Mouse (Mus musculus) MEL (cell line): Measurements from ENCODE around the gene Grb10. TPM values are rescaled to one million over a fixed set of nuclear protein-coding genes. Genes with fewer than 3 reads are reported as not detected.

Experiments
- DNase-seq: peaks from one replicate; pipeline ENCODE4 v3.0.0; 2011; ENCODE audit warnings: low read depth, low spot score
- H3K27ac ChIP-seq: 2 replicates; pipeline ENCODE4 v1.5.1; 2012; ENCODE audit warnings: low read depth, mild to moderate bottlenecking, control low read depth, low read length, moderate library complexity; ENCODE audit not compliant: control insufficient read depth
- H3K27me3 ChIP-seq, 2 experiments: fragments of 150-350 bp in 1 of 2; sonication (generic) in 1 of 2; 2 replicates each; pipeline ENCODE4 v1.6.1; 2012; ENCODE audit warnings: low read length in 2 of 2, mild to moderate bottlenecking in 2 of 2, improper control_type of control experiment in 1 of 2, moderate library complexity in 1 of 2; ENCODE audit not compliant: insufficient read depth in 2 of 2, control insufficient read depth in 1 of 2
- H3K36me3 ChIP-seq, 2 experiments: 2 replicates each; pipeline ENCODE4 v1.6.1; 2012 to 2014; ENCODE audit warnings: low read length in 2 of 2, improper control_type of control experiment in 1 of 2, inconsistent platforms in 1 of 2, mild to moderate bottlenecking in 1 of 2; ENCODE audit not compliant: insufficient read depth in 2 of 2, control insufficient read depth in 1 of 2
- H3K4me1 ChIP-seq, 2 experiments: fragments of 150-350 bp in 1 of 2; sonication (generic) in 1 of 2; 2 replicates each; pipeline ENCODE4 v1.6.1; 2012; ENCODE audit warnings: low read length in 2 of 2, improper control_type of control experiment in 1 of 2, mild to moderate bottlenecking in 1 of 2; ENCODE audit not compliant: insufficient read depth in 2 of 2, control insufficient read depth in 1 of 2
- H3K4me3 ChIP-seq, 2 experiments: fragments of 150-350 bp in 1 of 2; sonication (generic) in 1 of 2; 2 replicates each; pipeline ENCODE4 v1.5.1; 2012; ENCODE audit warnings: low read depth in 2 of 2, low read length in 2 of 2, mild to moderate bottlenecking in 2 of 2, moderate library complexity in 2 of 2, control low read depth in 1 of 2, improper control_type of control experiment in 1 of 2; ENCODE audit not compliant: control insufficient read depth in 1 of 2, insufficient read depth in 1 of 2
- H3K79me2 ChIP-seq: 2 replicates; pipeline ENCODE4 v1.6.1; 2012; ENCODE audit warnings: mild to moderate bottlenecking, low read length, moderate library complexity; ENCODE audit not compliant: control insufficient read depth, poor library complexity, insufficient read depth
- H3K9ac ChIP-seq: 2 replicates; pipeline ENCODE4 v1.6.1; 2012; ENCODE audit warnings: low read depth, mild to moderate bottlenecking, control low read depth, low read length, moderate library complexity; ENCODE audit not compliant: control insufficient read depth, poor library complexity, severe bottlenecking
- H3K9me3 ChIP-seq: fragments of 150-350 bp; sonication (generic); replicated peaks from 2 replicates; pipeline ENCODE4 v1.6.1; 2012; ENCODE audit warnings: mild to moderate bottlenecking, low read length, improper control_type of control experiment, moderate library complexity; ENCODE audit not compliant: insufficient read depth
- CHD1 ChIP-seq: IDR thresholded peaks from 2 replicates; pipeline ENCODE4 v1.6.1; 2012; ENCODE audit warnings: low read depth, mild to moderate bottlenecking, inconsistent platforms, low read length, improper control_type of control experiment
- CHD2 ChIP-seq: IDR thresholded peaks from 2 replicates; pipeline ENCODE4 v1.6.1; 2011; ENCODE audit warnings: low read length, improper control_type of control experiment
- CTCF ChIP-seq, 3 experiments: IDR thresholded peaks in 2 of 3; conservative IDR thresholded peaks in 1 of 3; 2 replicates each; pipeline ENCODE4 v1.5.1; 2011 to 2012; ENCODE audit warnings: low read length in 3 of 3, low read depth in 2 of 3, mild to moderate bottlenecking in 2 of 3, improper control_type of control experiment in 1 of 3, inconsistent platforms in 1 of 3, mixed read lengths in 1 of 3, moderate library complexity in 1 of 3; ENCODE audit not compliant: control insufficient read depth in 1 of 3, insufficient read depth in 1 of 3, poor library complexity in 1 of 3, severe bottlenecking in 1 of 3
- E2F4 ChIP-seq: IDR thresholded peaks from 2 replicates; pipeline ENCODE4 v1.6.1; 2011; ENCODE audit warnings: low read depth, low read length, improper control_type of control experiment, borderline replicate concordance
- ETS1 ChIP-seq: IDR thresholded peaks from 2 replicates; pipeline ENCODE4 v1.6.1; 2012; ENCODE audit warnings: low read depth, mild to moderate bottlenecking, inconsistent platforms, low read length, improper control_type of control experiment, moderate library complexity
- GABPA ChIP-seq: IDR thresholded peaks from 2 replicates; pipeline ENCODE4 v1.6.1; 2012; ENCODE audit warnings: low read depth, mild to moderate bottlenecking, inconsistent platforms, low read length, improper control_type of control experiment, moderate library complexity
- MAX ChIP-seq: IDR thresholded peaks from 2 replicates; pipeline ENCODE4 v1.6.1; 2011; ENCODE audit warnings: low read length, improper control_type of control experiment
- MAZ ChIP-seq: IDR thresholded peaks from 2 replicates; pipeline ENCODE4 v1.6.1; 2012; ENCODE audit warnings: low read depth, mild to moderate bottlenecking, inconsistent platforms, low read length, improper control_type of control experiment
- MEF2A ChIP-seq: IDR thresholded peaks from 2 replicates; pipeline ENCODE4 v1.6.1; 2014; ENCODE audit warnings: low read depth, mild to moderate bottlenecking, inconsistent platforms, low read length, improper control_type of control experiment; ENCODE audit not compliant: poor library complexity, insufficient replicate concordance, severe bottlenecking; ENCODE audit errors: extremely low read depth
- MXI1 ChIP-seq: IDR thresholded peaks from 2 replicates; pipeline ENCODE4 v1.6.1; 2011; ENCODE audit warnings: mild to moderate bottlenecking, low read depth, low read length, improper control_type of control experiment
- MYB ChIP-seq: IDR thresholded peaks from 2 replicates; pipeline ENCODE4 v1.6.1; 2011; ENCODE audit warnings: mild to moderate bottlenecking, low read depth, low read length, improper control_type of control experiment
- RAD21 ChIP-seq: IDR thresholded peaks from 2 replicates; pipeline ENCODE4 v1.6.1; 2011; ENCODE audit warnings: mild to moderate bottlenecking, low read depth, low read length, improper control_type of control experiment
- TBP ChIP-seq: IDR thresholded peaks from 2 replicates; pipeline ENCODE4 v1.8.0; 2011; ENCODE audit warnings: low read depth, low read length, improper control_type of control experiment
- UBTF ChIP-seq: IDR thresholded peaks from 2 replicates; pipeline ENCODE4 v1.6.1; 2012; ENCODE audit warnings: low read depth, mild to moderate bottlenecking, inconsistent platforms, low read length, improper control_type of control experiment, moderate library complexity, borderline replicate concordance; ENCODE audit not compliant: insufficient read depth
- USF2 ChIP-seq, 2 experiments: IDR thresholded peaks; 2 replicates each; pipeline ENCODE4 v1.6.1; 2011 to 2012; ENCODE audit warnings: improper control_type of control experiment in 2 of 2, low read length in 2 of 2, borderline replicate concordance in 1 of 2, inconsistent platforms in 1 of 2, low read depth in 1 of 2, mild to moderate bottlenecking in 1 of 2; ENCODE audit not compliant: insufficient read depth in 1 of 2
- ZMIZ1 ChIP-seq: IDR thresholded peaks from 2 replicates; pipeline ENCODE4 v1.6.1; 2012; ENCODE audit warnings: low read depth, mild to moderate bottlenecking, inconsistent platforms, low read length, improper control_type of control experiment, moderate library complexity
- polyA plus RNA-seq, 2 experiments: library from polyadenylated mRNA; stranded (reverse) in 1 of 2; unstranded in 1 of 2; fragments of >175 nt in 1 of 2; fragments of >200 nt in 1 of 2; gene quantifications; 2 replicates each; pipeline versions ENCODE4 v1.2.1 to v1.2.4; 2012; ENCODE audit warnings: low replicate concordance in 2 of 2, low read depth in 1 of 2; ENCODE audit not compliant: insufficient read length in 2 of 2, insufficient read depth in 1 of 2, missing spikeins in 1 of 2
- total RNA-seq: library from RNA; depleted of rRNA; stranded (reverse); fragments of 300-350 nt; gene quantifications from 2 replicates; pipeline ENCODE4 v1.2.3, GENCODE M21; 2012

Gene Grb10
- total and polyA plus RNA-seq, 3 experiments: not detected

DNA sequence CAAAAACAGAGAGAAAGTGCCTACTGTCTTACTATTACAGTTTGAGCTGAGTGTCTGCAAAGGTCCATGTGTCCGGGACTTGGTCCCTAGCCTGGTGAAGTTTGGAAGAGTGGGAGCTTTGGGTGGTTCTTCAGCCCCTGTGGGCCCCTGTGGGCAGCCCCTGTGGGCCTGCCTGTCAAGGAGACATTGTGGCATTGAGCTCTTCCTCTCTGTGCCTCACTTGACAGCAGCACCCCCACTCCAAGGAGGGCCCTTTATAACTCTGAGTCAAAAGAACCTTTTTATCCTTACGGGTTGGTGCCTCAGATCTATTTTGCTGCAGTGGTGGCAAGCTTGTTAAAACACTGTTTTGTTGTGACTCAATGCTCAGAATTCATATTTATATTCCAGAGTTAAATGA is 78.3 kb downstream of the Grb10 start:
- no peak overlapping the region for H3K9ac ChIP-seq
- no peaks in the 10 kb centered on the region for H3K9me3 ChIP-seq
- TF ChIP-seq USF2 (IDR thresholded peaks at IDR 0.05; ENCODE audit: borderline replicate concordance in 1 of 2, insufficient read depth in 1 of 2, low read depth in 1 of 2, low read length in 2 of 2): no peak
- no peak for TF ChIP-seq MAZ
- TF ChIP-seq MXI1: no peak
- no peak for TF ChIP-seq CTCF (IDR thresholded peaks at IDR 0.05 in 2 of 3, conservative IDR thresholded peaks at IDR 0.05 in 1 of 3; ENCODE audit: control insufficient read depth in 1 of 3, insufficient read depth in 1 of 3, low read depth in 2 of 3, low read length in 3 of 3, poor library complexity in 1 of 3, severe bottlenecking in 1 of 3)
- TF ChIP-seq MEF2A: no peak
- TF ChIP-seq E2F4: no peak
- no peak for TF ChIP-seq MAX
- TF ChIP-seq TBP: no peak

GRCm38 (mm10) chr11:11958479-11958878 is 80.0 kb downstream of the Grb10 start:
- TF ChIP-seq UBTF (no peak), ZMIZ1 (no peak), ETS1 (no peak), E2F4 (no peak), GABPA (no peak), CHD2 (no peak), RAD21 (no peak), MYB (no peak), CHD1 (no peak)
- no peak overlapping the region for H3K9ac ChIP-seq
- H3K9me3 ChIP-seq: no peaks in the 10 kb centered on the region
- no peak overlapping the region for H3K4me3 ChIP-seq
- no peaks in the 10 kb centered on the region for H3K79me2 ChIP-seq
- H3K27ac ChIP-seq: no peak overlapping the region
- peaks cover 0 to 7% of the 10 kb centered on the region in 2 experiments; a peak in 1 of 4 replicates for H3K36me3 ChIP-seq
- no peak for DNase-seq
- peaks cover 3% of the 10 kb centered on the region in 2 experiments; a peak in 3 of 4 replicates for H3K27me3 ChIP-seq
- H3K4me1 ChIP-seq: peaks cover 0 to 6% of the 10 kb centered on the region in 2 experiments; a peak in 1 of 4 replicates

More for the DNA sequence above, 78.3 kb downstream of the Grb10 start:
- H3K27me3 ChIP-seq: no peaks in the 10 kb centered on the region; a peak in 1 of 4 replicates
- no peak overlapping the region for H3K27ac ChIP-seq
- no peak for DNase-seq
- no peak overlapping the region for H3K4me3 ChIP-seq
- peaks cover 0 to 7% of the 10 kb centered on the region in 2 experiments; a peak in 1 of 4 replicates for H3K36me3 ChIP-seq
- no peaks in the 10 kb centered on the region for H3K79me2 ChIP-seq
- H3K4me1 ChIP-seq: peaks cover 0 to 6% of the 10 kb centered on the region in 2 experiments; a peak in 1 of 4 replicates
